Mouse (Mus musculus) urinary bladder, postnatal 4 days (tissue): ENCODE measurements around the gene She.
"Not testable (repeated sequence)": the region's sequence is repeated elsewhere in the genome, so short reads cannot be mapped to it uniquely, and the experiment has no call there.

Experiments used
- DNase-seq, 2 experiments: peaks; one replicate each; pipeline ENCODE4 v3.0.0; 2021 to 2022; ENCODE audit warnings: low spot score in 2 of 2

The She gene

DNA sequence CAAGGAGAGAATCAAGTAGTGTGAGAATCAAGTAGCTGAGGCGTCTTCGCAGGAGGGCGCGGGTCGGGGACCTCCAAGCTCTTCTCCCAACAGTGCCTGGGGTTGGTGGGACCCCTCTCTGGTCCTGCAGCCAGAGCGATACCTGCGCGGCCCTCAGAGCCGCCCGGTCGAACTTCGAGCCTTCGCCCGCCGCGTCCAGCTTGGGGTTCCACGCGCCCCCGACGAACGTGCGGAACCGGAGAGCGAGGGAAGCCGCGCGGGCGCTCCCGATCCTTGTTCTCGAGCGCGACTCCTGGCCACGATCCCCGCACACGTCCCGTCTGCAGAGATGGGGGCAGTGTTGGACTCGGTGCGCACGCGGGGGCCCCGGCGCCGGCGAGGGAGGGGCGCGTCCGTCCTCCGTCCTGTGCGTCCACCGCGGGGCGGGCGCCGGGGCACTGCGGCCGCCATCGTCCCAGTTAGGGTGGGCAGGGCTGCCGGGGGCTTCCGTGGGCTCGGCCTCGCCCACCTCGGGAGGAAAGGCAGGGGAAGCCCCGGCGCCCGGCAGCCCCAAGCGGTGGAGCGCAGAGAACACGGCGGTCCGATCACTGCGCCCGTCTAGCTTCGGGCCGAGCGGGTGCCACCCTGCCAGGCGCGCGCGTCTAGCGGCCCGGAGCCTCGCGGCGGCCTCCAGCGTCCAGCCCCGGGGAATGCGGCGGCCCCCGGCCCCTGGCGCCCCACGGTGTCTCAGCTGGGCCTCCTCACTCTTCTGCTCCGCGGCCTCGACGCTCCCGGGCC, at the start of gene She:
Gene She, plus strand, starts transcription at position 556 of the 777 bp plus-strand sequence.
- no peak for DNase-seq

- DNase-seq, result no peak
These were observed 49.5 kb upstream of the She start for GRCm38 (mm10) chr3:89781640-89782039.

DNA sequence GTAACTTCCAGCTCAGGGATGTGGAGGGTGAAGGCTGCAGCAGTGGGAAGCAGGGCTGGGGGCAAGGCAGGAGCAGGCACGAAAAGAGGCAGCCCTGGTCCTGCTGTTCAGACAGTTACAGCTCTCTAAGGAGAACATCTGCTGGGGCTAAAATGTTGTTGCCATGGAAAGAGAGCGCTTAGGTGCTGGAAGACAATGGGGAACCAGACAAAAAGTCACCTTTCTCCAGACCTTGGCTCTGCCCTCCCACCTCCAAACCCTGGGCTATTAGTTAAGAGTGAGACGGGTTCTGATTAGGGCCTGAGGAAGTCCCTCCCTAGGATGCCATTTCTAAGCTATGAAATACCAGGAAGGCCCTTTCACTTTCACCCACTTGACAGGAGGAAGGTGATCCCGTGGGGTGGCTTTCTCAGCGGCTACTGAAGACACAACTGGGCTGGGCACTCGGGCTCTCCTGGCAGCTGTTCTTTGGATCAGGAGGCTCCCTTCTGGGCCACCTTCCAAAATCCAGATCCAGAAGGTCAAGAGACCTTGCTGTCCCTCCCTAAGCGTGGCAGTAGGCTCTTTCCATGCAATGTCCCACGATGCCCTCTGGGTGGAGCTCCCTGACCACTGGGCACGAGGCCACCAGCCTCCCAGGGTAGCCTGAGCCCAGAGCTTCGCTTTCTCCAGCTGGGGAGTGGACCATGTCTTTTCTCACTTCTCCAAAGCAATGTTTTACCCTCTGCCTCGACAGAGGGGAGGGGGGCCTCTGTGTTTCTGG, 46.0 kb upstream of the She start:
- peak; percentile 84 to 85 for DNase-seq

GRCm38 (mm10) chr3:89786275-89786674, 44.9 kb upstream of the She start:
- no peak for DNase-seq

DNA sequence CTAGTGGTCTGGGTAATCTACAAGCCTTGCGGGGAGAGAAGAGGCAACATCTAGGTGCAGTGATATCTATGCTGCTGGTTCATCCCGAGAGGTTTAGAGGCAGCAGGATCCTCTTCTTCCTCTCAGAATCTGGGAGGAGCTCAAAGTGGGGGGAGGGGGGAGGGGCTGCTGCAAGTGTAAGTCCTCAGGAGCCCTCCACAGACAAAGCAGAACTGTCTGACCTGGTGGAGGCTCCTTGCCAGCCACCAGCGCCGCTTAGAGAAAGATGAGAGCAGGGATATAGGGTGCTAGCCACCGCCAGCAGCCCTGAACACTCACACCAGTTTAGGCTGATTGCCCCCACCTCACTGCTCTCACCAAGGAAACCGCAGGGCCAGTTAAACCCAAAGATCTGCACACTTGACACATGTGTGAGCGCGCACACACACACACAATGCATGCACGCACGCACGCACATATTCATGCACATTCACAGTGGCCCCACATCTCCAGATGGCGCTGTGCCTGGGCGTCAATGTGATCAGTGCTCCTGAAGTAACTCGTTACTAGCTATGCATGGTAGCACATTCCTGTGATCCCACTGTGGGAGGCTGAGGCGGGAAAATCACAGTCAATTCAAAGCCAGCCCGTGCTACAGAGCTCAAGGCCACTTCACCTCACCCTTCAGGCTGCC, 42.4 kb upstream of the She start:
- no peak for DNase-seq

- no peak for DNase-seq
These were observed 36.6 kb upstream of the She start for GRCm38 (mm10) chr3:89794616-89795015.

GRCm38 (mm10) chr3:89795746-89796145, 35.4 kb upstream of the She start:
- no peak for DNase-seq

DNA sequence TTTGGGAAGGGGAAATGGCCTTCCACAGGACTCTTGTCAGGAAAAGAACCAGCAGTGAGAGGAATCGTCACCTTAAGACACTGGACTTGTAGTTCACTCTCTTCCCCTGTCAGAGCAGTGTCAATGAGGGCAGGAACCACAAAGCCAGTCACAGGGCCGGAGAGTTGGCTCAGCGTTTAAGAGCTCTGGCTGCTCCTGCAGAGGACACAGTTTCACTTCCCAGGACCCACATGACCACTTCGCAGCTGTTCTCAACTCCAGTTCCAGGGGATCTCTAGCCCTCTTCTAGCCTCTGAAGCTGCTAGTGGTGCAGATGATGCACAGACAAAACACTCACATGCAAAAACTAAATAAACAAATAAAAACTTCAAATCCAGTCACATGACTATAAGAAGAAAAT, 34.8 kb upstream of the She start:
- no peak for DNase-seq

DNA sequence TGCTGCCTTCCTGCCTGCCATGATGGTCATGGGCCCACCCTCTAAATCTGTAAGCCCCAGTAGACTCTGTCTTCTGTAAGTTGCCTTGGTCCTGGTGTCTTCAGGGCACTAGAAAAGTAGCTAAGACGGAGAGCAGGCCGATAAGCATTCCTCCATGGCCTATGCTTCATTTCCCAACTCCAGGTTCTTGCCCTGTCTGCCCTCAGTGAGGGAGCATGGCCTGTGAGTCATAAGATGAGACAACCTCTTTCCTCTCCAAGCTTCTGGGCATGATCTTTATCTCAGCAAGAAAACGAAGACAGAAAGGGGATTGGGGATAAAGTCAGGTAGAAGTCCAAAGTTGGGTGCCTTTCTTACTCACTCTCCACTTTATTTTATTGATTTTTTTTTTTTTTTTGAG, 32.7 kb upstream of the She start:
- DNase-seq, result no peak

DNA sequence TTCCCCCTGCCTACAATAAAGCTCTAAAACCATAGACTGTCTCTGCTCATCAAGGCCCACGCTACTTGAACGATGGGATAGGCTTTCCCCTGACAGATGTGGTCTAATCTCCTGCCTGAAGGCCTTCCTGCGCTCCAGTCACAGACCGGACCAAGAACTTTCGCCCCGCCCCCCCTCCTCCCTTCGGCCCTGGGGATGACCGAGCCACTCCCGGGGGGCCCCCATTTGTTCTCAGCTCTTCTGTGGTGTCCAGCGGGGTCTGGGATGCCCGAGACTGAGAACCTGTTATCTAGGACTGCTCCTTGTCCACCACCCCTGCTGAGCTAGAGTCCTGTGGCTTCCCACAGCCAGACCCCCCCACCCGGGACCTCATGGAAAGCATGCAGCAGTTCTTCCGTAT, 31.7 kb upstream of the She start:
- DNase-seq, result no peak

- not testable (repeated sequence) for DNase-seq
These were observed 31.1 kb upstream of the She start for GRCm38 (mm10) chr3:89800078-89800477.

DNA sequence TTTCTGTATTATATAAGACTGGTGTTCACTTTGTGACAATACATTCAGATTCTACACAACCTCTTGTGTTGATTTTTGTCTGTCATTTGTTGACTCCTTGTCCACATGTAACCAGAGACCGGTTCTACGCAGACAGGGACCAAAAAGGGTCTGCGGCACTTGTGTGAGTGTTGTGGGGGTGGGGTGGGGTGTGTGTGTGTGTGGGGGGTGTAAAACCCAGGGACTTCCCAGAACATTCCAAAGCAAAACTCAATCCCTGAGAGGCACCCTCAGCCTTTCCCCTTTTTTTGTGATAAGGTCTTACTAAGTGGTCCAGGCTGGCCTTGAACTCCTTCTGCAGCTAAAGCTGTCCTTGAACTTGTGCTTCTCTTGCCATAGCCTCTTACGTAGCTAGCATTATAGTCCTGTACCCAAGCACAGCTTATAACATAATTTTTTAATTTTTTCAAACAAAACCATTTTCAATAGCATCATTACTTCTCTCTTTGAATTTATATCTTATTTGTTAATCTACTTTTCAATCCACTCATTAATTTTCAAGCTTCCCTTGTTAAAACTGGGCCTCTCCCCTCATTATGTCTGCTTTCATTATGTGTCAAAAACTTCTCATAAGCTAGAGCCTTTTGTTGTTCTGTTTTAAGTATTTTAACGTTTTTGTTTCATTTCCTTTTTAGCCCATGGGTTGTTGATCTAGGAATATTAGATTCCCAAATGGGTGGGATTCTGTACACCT, 30.2 kb upstream of the She start:
- DNase-seq, result no peak

- DNase-seq, result no peak
These were observed 29.7 kb upstream of the She start for GRCm38 (mm10) chr3:89801507-89801847.

- no peak for DNase-seq
These were observed 28.3 kb upstream of the She start for GRCm38 (mm10) chr3:89802876-89803275.

GRCm38 (mm10) chr3:89805179-89805578, 26.0 kb upstream of the She start:
- DNase-seq, result no peak

- DNase-seq, result no peak
These were observed 24.4 kb upstream of the She start for GRCm38 (mm10) chr3:89806751-89807150.

GRCm38 (mm10) chr3:89807171-89807570, 24.0 kb upstream of the She start:
- no peak for DNase-seq

DNA sequence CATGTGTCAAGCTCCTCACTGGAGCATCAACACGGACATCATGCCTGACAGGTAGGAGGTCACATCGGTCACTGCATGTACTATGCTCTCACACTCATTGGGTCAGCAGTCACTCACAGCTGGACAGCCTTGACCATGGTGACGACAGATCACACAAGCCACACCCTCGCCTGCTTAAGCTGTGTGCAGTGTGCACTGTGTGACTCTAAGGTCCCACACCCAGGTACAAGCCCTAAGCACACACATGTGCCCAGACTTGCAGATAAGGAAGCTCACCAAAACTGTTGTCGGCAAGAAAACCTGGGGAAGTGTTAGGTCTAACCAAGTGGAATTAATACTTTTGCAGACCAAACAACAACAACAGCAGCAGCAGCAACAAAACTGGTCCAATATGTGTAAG, 23.3 kb upstream of the She start:
- no peak for DNase-seq

- no peak for DNase-seq
These were observed 22.5 kb upstream of the She start for GRCm38 (mm10) chr3:89808638-89809037.

DNA sequence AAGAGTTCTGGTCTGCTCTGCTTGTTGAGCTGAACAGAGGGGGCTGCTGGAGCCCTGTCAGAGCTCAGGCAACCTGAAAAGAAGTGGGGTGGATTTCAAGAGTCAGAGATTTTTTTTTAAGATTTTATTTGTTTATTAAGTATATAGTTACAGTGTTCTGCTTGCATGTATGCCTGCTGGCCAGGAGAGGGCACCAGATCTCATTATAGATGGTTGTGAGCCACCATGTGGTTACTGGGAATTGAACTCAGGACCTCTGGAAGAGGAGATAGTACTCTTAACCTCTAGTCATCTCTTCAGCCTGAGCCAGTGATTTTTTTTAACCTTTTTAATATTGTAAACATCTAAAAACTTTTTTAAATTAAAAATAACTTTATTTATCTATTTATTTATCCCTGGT, 20.3 kb upstream of the She start:
- no peak for DNase-seq

DNA sequence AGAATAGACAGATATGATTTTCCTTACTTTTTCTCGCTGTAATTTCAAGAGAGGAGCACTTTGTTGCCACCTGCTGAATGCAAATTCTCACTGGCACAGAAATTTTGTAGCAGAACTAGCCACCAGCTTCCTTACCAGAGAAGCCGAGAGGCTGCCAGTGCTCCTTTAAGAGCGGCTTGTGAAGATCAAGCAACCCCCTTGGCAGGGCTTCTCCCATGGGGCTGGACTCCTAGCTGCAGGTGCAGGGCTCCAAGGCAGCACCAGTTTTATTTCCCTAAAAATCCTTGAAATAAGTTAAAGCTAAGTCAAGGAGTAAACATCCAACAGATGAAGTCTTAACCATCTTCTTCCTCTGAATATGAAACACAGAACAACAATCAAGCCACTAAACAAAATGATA, 19.0 kb upstream of the She start:
- no peak for DNase-seq

GRCm38 (mm10) chr3:89814051-89814450, 17.1 kb upstream of the She start:
- DNase-seq, result no peak
